Mouse (Mus musculus) ovary, postnatal 36 days (tissue): Measurements from ENCODE around the gene Msh5.

Experiments
- DNase-seq: peaks from one replicate; pipeline ENCODE4 v3.0.0; 2022; ENCODE audit warnings: low spot score, mixed read lengths

The Msh5 gene

DNA sequence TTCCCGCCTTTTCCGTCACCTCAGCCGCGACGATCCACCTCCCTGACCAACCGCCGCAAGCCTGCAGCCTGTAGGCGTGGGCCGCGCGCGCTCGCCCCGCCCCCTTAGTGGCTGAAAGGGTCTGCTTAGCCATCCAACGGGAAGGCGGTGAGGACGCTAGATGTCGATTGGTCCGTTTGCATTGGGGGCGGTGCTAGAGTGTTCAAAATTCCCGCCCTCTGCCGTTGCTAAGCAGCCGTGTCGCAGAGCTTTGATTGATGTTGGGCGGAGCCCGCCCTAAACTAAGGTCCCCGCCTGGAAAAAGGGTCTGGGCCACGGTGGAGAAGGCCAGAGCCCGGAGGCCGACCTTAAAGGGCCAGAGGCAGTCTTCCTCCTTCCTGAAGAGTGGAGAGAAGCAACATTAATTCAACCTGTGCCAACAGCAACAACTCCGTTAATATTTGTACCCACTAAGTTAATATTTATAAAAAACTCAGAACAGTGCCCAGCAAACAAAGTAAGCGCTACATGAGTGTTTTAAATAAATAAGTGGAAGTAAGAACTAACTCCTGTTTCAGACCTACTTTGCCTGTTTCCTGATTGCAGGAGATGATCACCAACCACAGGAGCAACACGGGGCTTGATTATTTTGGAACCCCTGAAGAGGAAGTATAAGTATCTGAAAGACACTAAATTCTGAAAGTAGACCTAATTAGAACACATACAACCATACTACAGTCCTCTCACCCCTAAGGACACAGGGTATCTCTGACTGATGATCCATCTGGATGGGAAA lies at the start of gene Msh5:
Gene Msh5 (minus strand): TSS at position 65 of the 775 bp plus-strand sequence.
- peak; percentile 95 for DNase-seq

DNA sequence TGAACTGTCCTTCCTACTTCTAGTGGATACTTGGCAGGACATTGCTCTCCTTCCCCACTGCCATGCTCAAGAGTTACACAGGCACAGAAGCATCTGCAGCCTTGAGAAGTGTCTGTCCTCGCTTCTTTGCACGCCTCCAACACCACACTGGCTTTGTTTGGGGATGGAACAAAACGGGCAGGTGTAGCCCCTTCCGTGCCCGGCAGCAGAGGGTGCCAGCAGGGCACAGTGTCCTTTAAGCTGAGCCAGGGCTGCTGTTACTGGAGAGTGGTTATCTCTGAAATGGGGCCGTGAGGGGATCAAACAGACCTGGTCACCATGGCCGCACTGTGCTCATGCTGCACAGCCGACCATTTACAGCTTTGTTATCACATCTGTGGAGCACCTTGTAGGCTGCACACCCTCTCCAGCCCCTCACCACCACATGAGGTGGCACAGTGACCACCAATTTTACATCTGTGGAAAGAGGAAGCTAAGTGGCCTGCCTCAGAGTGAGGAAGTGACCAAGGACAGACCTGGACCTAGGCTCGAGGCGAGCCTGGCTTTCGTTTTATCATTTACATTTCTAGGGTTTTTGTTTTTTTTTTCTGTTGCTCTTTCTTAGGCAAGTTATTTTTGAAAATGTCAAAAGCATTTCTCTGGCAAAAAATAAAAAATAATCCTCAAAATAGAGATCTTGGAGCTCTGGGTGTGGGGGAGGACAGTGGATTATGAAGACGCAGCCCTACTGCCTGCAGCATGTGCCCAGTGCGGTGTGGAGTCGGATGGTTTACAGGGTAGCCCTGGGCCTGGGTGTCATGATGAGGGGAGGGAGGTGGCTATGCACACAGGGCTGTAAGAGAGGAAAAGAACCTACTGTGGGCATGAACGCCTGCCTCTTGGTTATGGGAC lies 48.2 kb upstream of the Msh5 start:
- DNase-seq, result peak; percentile 42

DNA sequence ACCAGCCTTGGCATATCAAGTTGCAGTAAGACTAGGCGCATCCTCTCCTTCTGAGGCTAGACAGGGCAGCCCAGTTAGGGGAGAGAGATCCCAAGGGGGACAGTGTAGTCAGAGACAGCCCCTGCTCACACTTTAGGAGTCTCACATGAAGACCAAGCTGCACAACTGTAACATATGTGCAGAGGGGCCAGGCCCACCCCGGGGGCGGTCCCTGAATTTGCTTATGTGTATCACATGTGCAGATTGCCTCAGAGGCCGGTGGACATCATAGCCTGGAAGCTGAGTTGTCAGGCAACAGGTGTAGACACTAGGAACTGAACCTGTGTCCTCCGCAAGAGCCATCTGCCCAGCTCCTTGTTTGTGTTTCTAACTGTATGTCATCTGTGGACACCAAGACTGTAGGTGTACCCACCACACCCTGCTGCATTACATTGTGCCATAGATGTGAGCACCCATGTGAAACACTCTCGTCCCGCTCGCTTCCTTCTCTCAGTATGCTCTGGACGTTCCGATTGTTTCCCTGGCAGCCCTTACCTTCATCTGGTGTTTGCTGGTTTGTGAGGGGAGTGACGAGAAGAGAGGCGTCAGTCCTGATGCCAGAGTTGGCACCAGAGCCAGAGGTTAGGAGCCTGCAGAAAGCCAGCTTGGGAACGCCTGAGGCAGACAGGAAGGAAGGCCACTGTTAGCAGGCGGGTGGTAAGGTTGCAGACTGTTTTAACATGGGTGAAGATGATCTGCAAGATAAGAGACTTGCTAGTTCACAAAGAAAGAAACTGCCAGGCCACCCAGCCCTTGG lies 46.1 kb upstream of the Msh5 start:
- no peak for DNase-seq

DNA sequence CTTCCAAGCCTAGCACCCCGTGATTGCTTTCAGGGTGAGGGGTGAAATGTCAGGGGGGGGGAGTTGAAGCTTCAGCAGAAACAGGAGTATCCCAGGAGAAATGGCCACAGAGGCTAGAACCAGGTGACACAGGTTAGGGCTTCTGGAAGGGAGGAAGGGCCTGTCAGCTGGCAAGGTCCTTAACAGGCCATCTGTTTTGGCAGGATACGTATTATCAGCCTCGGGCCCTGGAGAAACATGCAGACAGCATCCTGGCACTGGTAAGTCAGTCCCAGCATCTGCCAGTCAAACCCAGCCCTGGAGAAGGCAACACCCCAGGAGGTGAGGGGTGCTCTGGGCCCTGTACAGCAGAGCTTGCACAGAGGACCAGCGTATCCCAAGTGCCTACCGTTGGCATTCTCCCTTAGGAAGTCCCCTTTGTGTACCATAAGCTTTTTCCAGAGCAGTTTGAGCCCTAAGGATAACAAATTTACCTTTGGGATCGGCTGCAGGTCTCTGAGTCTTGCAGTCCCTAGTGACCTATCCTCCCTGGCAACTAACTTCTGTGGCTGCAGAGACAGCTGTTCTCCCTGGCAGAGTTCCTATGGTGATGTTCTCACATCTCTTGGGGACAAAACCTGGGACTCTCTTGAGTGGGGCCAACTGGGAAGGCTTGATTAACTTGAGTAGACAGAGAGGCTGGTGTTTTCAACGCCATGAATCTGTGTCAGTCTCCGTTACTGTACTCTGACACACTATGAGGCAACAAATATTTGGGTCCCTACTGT lies 43.8 kb upstream of the Msh5 start:
- no peak for DNase-seq

DNA sequence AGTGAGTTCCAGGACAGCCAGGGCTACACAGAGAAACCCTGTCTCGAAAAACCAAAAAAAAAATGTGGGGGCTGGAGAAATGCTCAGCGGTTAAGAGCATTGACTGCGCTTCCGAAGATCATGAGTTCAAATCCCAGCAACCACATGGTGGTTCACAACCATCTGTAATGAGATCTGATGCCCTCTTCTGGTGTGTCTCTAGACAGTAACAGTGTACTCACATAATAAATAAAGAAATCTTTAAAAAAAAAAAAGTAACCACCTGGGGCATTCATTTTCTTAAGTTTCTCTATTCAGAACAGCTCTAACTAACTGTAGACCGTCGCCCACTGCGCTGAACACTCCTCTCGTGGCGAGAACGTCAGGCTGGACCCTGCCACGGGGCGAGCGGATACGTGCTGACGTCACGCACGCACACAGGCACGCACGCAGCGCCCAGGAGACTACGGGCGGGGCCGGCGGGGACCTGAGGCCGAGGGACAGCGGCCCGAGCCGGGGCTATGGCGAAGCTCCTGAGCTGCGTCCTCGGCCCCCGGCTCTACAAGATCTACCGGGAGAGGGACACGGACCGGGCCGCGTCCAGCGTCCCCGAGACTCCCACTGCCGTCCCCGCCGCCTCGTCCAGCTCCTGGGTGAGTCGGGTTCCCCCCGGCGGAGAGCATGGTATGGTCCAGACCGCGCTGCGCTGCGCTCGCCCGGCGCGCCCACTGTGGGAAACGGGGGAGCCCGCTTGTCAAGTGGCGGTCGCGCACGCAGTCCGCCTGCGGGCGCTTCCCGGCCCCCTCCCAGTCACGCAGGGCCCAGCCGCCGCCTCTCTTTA lies 42.5 kb upstream of the Msh5 start, which contains the start of gene Abhd16a:
Gene Abhd16a (plus strand): TSS at position 439 of the 820 bp plus-strand sequence.
- peak; percentile 91 for DNase-seq

DNA sequence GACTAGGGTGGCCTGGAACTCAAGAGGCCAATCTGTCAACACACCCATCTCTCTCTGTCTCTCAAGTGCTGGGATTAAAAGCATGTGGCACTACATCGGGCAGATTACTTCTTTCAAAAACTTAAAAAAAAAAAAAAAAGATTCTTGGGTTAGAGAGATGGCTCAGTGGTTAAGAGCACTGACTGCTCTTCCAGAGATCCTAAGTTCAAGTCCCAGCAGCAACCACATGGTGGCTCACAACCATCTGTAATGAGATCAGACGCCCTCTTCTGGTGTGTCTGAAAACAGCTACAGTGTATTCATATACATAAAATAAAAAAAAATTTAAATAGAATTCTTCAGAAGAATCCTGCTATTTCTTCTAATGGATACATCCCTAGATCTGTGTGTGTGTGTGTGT lies 41.6 kb upstream of the Msh5 start:
- no peak for DNase-seq

DNA sequence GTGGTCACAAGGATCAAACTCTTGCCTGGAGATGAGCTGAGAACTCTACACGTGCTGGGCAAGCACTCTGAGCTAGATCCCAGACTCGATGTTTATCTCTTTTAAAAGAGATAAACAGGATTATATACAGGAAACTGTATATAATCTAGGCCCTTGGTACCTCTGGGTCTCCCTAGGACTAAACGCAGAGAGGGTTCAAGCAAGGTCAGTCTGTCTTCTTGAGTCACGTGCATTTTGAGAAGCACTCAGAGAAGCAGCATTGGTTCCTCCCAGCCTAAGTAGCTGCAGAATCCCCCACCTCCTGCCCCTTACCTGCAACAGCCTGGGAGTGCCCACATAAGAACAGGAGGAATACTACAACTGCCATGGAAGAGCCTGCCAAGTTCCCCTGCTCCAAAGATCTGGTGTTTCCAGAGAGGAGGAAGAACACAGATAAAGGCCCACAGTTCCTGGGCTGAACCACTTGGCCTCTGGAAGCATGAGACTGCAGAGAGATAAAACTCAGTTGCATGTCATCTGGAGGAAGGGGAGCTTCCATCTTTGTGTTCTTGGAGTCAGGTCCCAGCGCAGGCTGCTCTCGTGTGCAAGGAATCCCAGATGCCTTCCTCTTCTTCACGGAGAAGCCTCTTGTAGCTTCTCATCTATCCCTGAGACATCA lies 38.8 kb upstream of the Msh5 start, which contains the start of gene Ly6g6f:
Gene Ly6g6f (minus strand): TSS at position 403 of the 658 bp plus-strand sequence.
- DNase-seq, result no peak

DNA sequence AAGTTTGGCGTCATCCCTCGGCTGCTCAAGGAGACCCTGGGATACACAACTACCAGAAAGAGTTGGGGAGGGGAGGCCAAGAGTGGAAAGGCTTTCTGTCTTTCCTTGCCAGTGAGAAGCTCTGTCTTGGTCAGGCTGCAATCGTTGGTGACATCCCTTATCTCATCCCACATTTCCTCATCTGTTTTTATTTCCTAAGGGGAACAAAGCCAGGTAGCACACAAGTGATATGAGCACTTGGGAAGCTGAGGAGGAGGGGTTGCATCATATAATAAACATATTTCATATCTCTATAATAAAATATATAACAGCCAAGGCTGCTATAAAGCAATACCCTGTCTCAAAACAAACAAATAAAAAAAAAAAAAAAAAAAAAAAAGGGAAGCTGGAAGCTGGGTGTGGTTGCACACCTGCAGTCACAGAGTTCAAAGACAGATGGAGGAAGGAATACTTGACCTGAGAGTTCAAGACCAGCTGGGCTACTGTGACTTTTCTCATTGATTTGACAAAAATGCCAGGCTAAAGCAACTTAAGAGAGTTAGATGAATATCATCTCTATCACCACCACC lies 37.5 kb upstream of the Msh5 start:
- no peak for DNase-seq

DNA sequence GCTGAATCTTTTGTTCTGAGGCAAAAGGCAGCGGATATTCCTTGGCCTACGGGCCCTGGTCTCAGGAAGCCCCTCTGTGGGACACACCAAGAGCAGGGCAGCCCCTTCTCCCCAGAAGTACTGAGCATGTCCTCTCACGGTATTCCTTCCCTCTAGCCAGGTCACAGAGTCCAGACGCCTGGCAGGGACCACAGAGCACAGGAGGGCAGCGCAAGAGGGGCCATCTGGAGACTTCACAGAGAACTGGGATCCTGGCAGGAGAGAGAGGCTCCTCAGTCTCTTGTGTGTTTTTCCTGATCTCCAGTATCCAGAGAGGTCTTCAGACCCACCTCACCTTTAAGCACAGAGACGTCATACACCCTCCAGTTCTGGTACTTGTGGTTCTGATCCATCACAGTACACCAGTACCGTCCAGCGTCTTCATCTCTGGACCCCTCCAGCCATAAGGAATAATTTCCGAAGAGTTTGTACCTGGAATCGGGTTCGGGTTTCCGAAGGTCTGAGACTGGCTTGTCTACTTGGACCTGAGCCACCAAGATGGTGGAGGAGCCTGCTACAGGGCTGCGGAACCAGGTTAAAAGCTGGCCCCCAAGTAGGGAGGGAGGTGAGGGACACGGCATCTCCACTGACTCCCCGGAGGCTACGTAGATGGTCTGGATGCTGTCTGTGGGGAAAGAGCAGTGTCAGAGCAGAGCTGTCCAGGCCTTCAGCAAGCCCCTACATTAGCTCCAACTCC lies 36.5 kb upstream of the Msh5 start:
- DNase-seq, result no peak

DNA sequence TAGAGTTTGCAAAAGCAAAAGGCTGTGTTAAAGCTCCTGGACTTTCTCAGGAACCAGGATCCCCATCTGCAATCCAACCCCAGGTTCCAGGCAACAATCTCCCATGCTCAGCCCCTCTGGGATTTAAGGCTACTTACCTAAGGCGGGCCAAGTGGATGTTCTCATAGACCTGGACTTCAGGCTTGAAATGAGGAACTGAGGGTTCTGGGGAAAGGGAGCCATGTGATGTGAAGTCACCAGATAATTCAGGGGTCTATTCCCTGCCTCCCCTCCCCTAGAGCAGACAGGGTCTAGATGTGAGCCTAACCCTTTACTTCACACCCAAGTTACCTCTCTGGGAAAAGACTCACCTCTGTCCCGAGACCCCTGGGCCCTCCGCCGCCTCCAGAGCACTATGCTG lies 34.2 kb upstream of the Msh5 start:
- no peak for DNase-seq

DNA sequence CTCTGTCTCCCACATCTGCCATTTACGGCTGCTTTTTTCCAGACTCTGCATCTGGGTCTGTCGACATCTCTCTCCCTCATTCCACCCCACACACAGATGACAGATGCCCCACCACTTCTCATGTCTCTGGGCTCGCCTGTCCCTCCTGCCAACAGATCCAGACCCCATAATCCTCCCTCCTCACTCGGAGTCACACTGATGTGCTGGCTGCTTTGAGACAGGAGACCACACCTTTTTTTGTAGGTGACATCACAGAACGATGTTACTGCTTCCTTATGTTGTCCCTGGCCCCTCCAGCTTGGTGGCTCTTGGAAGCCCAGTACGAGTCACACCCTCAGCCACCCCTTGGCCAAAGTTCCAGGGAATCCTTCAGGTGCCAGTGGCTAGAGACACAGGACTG lies 33.7 kb upstream of the Msh5 start:
- no peak for DNase-seq

DNA sequence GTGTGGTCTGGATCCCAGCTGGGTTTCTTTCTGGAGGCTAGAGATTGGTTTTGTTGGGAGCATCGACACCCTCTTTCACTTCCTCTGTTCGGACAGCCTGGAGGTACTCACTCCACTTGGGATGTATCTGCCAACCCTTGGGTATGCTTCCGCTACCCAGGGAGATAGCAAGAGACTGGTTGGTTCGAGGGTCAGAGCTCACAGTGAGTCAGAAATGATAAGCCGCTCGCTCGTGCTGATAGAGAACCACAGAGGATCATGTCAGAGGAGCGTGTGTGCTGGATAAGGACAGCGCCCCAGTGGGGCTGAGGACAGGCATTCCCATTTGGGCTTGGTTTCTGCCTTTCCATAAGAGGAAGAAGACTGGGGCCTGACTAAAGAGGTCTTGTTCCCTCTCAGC lies 33.2 kb upstream of the Msh5 start:
- DNase-seq, result no peak

DNA sequence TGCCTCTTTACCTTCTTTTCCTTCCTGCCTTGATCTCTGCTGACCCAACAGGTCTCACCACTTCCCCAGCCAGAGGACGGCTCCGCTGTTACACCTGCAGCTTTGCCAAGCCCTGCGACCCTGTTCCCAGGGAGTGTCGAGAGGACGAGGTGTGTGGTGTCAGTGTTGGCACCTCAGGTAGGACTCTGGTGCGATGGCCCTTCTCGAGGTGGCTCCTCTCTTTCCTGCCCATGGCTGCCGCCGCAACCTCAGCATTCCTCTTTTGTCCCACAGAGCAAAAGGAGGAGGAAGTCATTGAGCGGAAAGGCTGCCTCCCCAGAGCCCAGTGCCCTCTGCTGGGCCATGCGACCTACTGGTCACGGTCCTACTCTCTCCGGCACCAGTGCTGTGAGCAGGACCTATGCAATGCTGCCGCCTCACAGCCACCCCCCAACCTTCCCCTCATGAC lies 31.3 kb upstream of the Msh5 start, which contains the start of gene Ly6g6d:
Gene Ly6g6d (minus strand): TSS at position 280 of the 448 bp plus-strand sequence.
- DNase-seq, result peak; percentile 61

DNA sequence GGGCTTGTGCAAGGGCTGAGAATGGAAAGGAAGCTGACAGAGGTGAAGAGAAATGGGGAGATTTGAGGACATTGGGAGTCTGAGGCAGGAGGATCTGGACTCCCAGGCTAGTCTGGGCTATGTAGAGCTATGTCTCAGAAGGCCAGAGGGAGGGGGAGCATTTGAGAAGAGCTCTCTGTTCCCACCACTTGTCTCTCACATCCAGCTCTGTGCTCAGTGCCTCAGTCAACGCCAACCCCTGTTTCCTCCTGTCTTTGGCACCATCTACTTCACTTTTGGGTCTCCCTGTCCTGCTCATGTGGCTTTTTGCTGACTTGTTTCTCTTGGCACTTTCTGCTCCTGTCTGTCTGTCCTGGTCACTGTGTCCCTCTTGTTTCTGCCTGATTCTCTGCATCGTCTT lies 30.7 kb upstream of the Msh5 start:
- DNase-seq, result no peak

DNA sequence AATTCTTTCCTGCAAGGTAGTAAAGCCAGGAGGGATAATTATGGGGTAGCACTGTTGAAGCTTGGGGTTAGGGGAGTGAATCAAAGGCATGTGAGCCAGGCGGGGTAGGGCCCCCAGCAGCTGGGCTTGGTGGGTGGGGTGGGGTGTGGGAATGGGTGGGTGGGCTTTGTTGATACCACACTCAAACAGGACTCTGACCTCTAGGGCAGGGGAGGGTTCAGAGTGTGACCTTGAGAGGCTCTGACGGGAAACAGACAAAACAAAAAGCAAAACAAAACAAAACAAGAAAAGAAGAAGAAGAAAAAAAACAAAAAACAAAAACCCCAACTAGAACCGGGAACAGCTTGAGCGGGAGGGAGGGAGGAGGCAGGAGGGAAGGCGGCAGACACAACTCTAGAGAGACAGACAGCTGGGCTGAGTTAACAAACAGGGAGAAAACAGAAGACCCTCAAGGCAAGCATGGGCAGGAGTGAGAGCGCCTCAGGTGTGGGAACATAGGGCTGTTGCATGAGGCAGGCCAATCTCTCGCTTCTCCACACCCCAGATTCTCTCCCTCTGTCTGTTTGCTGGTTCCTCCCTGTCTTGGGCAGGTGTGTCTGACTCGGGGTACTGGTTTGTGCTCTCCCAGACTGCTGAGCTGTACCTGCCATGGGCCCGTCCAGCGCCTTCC lies 30.1 kb upstream of the Msh5 start, which contains the start of gene Ly6g6e:
Gene Ly6g6e (plus strand): TSS at position 396 of the 670 bp plus-strand sequence.
- no peak for DNase-seq

DNA sequence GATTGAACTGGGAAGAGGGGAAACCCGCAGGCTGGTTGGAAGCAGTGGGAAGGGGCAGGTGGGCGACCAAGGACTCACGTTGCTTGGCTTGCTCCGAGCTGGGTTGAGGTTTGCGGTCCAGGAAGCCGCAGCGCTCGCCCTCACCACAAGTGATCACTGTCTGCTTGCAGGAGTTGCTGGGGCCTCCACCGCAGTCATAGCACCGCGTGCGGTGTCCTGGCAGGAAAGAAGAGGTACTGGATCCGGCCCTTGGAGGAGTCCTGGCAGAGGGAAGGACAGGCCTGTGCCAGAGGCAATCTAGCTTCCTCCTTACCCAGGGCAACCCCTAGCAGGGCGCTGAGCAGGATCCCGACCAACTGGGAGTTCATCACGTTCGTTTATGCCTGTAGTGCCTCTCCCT lies 27.6 kb upstream of the Msh5 start:
- no peak for DNase-seq

DNA sequence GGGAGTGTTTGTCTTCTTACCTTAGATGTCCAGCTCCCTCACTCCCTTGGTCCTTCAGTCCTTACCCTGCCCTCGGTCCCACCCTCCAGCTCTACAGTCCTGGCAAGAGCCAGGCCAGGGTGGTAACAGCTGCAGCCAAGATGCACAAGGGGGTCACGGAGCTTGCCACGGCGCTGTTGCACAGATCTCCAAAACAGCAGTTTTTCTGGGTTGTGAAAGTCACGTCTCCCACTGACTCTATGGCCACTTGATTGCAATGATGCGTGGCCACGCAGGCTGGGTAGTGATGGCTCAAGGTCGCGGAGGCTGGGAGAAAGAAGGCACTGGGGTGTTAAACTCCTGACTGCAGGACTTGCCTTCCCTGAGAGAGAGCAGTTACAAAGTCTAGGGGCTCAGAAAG lies 24.9 kb upstream of the Msh5 start:
- DNase-seq, result no peak
